Mouse (Mus musculus) G1E (cell line): Measurements from ENCODE around the gene Prkaca.

Source experiments
- CTCF ChIP-seq: IDR thresholded peaks from 2 replicates; pipeline ENCODE4 v1.5.1; 2012; ENCODE audit warnings: low read depth, low read length, inconsistent platforms, mixed read lengths
- GATA1 ChIP-seq: IDR thresholded peaks from 2 replicates; pipeline ENCODE4 v1.6.1; 2012; ENCODE audit warnings: borderline replicate concordance, low read length, inconsistent platforms, mixed read lengths
- GATA2 ChIP-seq: IDR thresholded peaks from 2 replicates; pipeline ENCODE4 v1.6.1; 2012; ENCODE audit warnings: low read depth, low read length, inconsistent platforms, borderline replicate concordance
- POLR2AphosphoS5 ChIP-seq: IDR thresholded peaks from 2 replicates; pipeline ENCODE4 v1.6.1; 2012; ENCODE audit warnings: low read depth, low read length, inconsistent platforms; ENCODE audit not compliant: insufficient replicate concordance

- TF ChIP-seq GATA1, result no peak
- no peak for TF ChIP-seq CTCF
- no peak for TF ChIP-seq POLR2AphosphoS5
- TF ChIP-seq GATA2, result no peak
Measured at GRCm38 (mm10) chr8:83990170-83990569, 17.4 kb downstream of the Prkaca start.
